Mouse (Mus musculus) c-Kit-positive CD71-positive TER-119-negative erythroid progenitor cells, embryonic 14.5 days (primary cell): ENCODE measurements at regions not wholly inside any gene's neighbourhood (a gene's known extent, or its start where the extent isn't known, plus 50 kb on each side); places are given as distances from the start of the nearest gene placed in this dataset.

Source experiments
- DNase-seq: peaks from one replicate; pipeline ENCODE4 v3.0.0-alpha.2; 2013; ENCODE audit warnings: low read depth

DNA sequence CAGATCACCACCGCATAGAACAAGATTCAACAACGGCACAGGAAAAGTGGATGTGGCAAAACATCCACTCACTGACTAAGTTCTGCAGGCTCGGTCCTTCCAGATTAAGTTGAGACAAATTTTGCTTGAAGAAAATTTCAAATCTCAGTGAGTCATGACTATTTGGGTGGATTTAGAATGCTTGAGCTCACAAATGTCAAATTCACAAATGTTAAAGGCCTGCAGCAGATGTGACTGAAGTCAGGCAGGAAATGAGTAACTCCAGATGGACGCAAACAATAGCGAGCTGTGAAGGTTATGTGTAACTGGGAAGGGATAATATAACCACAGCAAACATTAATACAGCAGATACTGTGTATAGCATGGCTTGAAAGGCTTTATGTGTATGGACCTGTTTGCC is 198.5 kb upstream of the Zbtb20 start:
- DNase-seq, result no peak

DNA sequence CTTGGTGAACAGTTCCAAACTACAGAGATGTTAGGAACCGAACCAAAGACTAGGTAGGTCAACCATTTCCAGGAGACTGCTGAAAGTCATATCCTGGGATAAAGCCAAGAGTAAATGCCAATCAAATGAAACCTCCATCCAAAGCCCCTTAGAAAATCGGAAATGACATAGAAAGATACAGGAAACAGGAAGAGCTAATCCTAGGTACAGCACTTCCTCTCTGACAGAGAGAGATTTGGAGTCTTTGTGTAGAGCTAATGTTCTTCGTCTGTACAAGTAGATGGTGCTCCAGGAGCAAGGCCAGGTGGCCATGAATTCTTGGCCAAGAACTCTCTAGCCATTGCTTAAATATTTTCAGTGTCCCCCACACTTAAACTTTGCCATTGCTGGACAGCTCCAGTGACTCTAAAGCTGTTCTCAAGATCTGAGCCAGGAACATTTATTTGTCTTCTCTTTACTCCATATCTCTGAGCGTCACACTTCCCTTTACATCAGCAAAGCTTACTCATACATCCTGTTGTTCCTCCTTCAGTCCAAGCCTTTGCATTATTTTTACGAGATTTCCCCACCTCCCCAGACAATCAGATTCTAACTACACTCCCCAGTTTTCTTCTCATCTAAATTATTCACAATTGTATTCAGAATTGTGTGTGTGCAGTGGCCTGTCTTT is 199.1 kb upstream of the Zbtb20 start:
- DNase-seq, result no peak

DNA sequence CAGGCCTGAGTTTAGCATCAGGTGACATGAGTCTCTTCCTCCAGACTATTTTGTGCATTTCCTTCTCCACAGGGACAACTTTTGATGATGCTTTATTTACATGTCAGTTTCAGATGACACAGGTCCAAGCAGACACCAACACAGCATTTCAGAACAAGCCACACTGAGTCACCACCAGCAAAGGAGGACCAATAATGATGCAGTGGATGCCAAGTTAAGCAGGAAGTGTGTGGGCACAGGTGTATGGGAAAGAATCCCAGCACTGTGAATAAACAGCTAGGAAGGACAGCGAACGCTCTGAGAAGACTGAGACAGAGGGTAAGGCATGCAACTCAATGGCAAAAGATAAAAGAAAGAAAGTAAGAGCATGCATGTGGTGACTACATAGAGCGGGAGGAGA is 200.7 kb upstream of the Zbtb20 start:
- no peak for DNase-seq

DNA sequence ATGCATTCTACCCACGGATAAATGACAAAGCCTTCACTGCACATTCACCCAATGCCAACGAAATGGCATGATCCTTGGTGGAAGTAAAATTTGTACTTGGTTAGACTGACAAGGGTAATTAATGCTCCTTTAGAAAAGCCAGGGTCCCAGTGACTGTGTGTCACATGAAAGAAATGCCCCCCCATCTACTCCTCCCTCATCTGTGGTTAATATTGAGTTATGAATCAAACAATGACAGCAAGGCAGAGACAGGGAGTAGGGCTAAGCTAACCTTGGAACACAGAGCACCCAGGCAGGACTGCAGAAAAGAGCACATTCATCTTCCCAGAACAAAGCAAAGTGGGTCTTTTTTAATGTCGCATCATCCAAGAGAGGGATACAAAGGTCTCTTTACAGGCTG is 209.1 kb upstream of the Zbtb20 start:
- DNase-seq, result no peak

DNA sequence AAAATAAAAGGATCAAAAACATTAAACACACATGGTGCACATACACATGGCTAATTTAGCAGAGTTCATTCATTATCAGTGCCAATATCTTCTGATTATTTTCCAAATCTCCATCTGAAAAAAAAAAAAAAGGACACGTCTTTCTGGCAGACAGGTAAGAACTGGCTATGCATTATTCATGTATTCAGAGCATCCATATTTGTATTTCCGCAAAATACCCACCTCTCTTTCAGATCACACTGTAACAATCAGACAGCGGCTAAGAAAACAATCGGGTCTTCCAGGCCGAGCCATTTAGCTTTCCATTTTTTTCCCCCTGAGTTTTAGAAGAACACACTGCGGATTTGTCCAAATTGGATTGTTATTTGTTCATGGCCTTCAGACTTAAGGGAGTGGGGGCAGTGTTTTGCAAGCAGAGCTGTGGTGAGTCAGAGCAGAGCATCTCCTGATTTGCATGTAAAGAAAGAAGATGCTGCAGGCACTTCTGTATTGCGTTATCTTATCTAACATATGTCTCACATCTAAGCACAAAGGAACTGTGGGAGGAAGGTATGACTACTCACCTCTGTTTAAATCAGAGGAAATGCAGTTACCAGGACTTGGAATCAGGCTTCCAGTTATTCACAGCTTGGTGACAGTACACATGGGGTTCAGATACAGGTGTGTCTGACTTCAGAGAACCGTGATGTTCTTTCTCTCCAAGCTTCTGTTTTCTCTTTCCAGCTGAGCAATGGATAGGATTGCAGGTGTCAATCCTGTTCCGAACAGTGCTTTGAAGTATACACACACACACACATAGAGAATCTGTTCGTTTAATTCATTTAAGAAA is 223.6 kb upstream of the Zbtb20 start:
- DNase-seq, result no peak

DNA sequence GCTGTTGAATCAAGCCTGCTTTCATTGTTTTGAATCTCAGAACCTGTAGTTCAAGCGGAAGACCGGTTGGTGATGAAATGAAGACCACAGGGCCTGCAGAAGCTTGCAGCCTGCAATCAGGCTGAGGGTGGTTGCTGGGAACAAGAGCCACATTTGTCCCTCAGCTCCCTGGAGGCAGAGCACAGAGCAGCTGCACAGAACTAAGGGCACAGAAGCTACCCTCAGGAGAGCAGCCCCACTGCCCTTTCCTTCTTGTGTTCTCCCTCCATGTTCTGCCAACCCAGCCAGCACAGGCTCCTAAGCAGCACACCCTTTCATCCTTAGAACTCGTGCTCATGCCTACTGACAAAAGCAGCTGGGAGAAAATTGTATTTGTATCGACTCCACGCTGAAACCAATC is 225.9 kb upstream of the Zbtb20 start:
- DNase-seq, result no peak

DNA sequence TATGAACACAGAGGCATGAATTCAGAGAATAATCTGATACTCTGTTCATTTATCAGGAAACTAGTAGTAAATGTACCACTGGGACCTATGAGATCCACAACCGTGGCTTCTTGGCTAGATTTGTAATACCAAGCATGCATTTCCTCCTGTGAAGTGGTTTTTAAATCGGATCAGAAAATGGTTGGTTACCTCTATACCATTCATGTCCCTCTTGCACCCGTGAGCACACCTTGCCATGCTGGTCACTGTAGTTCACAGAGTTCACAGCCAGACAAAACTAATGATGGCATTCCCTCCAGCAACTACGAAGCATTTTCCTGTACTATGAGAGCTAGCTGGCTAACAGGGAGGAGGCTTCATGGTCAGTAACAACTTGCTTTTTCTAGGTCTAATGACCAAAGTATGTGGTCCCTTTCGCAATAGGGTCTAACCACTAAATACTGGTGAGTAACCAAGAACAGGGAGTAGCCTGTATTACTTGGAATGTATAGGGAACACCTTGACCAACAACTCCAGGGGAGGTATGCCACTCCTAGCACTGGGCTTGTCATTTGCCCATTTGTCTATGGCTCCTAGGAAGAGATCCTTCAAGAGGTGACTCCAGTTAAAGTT is 227.0 kb upstream of the Zbtb20 start:
- no peak for DNase-seq

DNA sequence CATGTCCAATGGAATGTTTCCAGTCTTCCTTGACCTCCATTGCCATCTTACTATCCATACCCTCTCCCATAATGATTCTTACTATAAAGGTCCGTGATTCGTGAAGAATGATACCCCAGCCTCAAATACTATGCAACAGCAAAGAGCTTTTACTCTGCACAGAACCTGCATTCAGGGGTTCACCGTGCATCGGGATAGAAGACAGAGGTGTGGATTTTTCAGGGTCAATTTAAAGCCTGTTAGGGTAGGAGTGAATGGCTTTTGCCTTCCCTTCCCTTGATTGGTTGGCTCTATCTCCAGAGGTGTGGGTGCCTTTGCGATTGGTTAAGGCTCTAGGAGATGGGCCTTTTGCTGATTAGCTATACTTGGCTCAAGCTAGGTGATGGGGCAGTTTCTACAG is 227.9 kb upstream of the Zbtb20 start:
- no peak for DNase-seq

DNA sequence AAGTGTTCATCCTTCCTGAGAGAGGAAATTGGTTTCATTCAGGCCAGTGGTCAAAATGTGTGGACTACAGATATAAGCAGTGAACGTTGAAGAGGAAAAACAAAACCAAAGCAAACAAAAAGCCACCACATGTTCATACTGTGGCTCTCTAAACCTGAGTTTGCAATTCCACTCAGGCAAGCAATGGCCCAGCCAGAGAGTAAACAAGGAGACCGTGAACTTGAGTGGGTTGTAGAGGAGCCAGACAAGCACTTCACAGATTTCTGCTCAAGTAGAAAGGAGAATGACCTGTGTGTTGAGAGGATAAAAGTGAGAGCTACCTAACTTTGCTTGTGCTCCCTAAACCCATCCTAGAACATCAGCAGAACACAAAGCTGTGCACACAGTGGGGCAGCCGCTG is 239.9 kb upstream of the Zbtb20 start:
- no peak for DNase-seq

DNA sequence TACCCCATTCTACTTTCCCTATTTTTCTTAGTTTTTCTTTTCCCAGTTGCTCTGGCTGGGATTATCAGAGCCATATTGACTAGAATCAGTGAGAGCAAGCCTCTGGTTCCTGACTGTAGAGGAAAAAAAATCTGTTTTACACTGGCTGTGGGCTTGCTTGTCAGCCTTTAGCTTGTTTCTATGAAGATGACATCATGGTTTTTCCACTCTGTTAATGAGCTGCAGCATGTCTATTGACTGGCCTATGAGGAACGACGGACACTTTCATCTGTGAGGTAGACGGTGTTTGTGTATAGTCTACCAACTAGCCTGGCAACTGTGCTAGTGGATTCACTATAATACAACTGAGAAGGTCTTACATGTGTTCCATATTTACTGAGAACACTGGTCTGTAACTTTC is 248.0 kb upstream of the Zbtb20 start:
- no peak for DNase-seq

DNA sequence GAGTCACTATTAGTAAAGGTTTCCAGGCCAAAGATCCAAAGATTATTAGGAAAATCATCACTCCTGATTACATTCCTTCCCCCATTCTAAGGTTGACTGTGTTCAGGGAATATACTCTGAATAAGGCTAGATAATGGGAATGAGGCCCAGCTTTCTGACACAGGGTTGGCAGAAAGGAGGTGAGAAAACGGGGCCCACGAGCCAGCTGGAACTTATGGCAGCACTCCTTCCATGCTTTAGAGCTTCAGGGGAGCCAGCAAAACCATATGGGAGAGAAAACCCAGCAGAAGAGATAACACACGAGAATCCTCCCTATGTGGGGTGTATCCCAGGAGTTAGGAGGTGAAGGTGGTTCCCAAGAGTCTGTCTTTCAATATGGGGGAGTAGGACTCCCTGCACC is 259.8 kb upstream of the Zbtb20 start:
- no peak for DNase-seq

DNA sequence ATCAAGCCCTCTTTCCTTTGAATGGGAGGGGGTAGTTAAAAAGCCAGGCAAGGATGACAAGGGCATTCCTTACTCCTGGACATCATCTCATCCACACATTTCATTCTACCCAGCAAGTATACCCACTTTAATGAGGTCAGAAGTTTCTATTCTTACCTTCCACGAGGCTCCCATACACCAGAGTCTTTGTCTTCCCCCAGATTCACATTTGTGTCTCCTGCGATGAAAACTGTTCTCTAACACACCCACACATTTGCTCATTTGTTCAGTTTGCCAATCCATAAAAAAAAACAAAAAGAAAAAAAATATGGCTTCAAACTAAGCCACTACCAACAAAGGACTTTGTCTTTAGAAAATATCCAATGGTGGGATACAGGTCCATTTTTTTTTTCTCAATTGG is 263.7 kb upstream of the Zbtb20 start:
- no peak for DNase-seq

DNA sequence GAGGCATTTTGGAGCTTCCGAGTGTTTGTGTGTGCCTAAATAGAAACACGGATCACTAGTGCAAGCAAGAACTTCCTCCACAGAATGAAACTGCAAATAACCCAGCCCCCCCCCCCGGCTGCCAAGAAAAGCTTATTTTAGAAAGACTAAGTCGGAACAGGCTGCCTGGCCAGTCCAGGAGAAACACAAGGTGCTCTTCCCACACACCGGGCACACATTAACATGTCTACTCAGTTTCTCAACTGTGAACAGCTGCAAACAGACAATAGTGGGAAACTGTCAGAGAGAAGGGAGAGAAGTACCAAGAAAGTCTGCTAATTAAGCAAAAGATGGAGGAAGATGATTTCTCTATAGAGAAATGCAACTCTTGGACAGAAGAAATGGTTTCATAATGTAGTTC is 267.3 kb upstream of the Zbtb20 start:
- DNase-seq, result no peak

DNA sequence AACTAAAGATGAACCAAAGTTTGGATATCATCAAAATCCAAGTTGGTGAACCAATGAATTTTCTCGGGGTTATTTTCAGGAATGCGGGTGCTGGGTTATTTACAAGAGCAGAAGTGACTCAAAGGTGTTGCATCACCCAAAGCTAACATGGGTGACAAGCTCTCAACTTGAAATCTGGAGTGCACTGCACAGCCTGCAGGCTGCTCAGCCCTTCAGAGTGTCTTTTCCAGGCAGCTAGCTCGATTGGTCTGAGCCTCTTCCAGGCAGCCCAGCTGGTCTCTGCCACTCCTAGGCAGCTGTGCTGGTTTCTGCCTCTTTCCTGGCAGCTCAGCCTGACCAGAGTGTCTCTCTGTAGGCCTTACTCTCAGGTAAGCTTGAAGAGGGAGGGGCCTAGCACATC is 251.9 kb upstream of the Gap43 start:
- DNase-seq, result no peak

DNA sequence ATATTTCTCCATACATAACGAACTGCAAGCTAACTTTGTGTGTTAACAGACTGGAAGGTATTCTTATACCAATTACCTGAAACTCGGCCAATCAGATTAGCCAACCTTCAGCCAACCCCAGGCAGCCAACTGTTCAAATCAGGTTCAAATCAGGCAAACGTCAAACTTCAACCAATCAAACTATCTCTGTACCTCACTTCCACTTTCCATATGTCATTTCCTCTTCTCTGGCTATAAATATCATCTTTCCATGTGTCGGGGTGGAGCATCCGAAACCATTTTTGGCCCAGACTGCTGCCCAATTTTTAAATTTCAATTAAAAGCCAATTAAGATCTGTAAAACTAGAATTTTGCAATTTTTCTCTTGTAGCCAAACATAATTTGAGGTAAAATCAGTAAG is 251.1 kb upstream of the Gap43 start:
- no peak for DNase-seq

DNA sequence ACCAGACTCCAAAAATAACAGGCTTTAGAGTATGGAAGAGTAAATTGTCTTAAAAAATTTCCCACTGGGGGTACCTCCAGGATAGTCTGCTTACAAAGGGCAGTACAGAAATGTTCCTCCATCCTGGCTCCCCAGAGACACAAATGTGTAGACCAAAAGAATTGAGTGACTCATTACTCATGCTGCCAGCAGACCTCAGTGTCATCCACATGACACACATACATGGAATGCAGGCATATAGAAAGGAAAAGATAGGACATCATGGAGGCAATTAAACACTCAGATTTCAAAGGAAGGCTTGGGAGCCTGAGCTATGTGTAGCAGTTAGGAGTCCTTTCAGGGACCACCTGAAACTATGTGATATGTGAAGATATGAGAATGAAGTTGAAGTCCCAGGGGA is 245.7 kb upstream of the Gap43 start:
- no peak for DNase-seq

DNA sequence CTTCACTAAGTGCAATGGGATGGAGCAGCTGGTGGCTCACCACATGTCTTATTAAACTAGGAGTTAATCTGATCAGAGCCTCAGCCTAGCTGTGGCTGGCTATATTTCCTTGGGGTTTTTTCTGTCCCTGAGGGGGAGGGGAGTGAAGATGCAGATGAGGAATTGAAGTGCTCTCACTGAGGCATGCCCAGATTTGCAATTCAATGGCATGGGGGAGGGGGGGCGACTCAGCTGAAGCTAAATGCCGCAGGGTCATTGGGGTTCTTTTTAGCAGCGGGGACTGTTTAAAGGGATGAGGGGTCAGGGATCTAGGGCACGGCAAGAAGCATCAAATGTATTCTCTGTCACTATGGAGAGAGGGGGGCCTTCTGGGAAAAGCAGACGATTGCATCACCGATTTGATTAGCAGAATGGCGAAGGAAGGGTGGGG is 235.1 kb upstream of the Gap43 start:
- no peak for DNase-seq

DNA sequence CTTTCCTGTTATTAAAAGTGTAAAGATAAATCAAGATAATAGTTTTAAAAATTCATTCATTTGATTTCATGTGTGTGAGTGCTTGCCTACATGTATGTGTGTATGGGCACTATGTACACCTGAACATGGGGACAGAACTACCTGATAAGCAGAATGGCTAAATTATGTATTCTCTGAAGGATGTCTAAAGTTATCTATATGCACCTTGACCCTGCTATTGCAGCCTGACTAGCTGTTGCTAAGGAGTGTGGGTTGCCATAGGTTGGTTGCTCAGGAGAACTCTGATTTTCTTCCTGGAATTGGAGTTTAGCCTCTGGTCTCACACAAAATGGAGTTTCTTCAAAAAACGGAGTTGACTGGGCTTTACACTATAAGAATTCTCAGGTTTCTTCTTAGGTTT is 234.5 kb upstream of the Gap43 start:
- no peak for DNase-seq

DNA sequence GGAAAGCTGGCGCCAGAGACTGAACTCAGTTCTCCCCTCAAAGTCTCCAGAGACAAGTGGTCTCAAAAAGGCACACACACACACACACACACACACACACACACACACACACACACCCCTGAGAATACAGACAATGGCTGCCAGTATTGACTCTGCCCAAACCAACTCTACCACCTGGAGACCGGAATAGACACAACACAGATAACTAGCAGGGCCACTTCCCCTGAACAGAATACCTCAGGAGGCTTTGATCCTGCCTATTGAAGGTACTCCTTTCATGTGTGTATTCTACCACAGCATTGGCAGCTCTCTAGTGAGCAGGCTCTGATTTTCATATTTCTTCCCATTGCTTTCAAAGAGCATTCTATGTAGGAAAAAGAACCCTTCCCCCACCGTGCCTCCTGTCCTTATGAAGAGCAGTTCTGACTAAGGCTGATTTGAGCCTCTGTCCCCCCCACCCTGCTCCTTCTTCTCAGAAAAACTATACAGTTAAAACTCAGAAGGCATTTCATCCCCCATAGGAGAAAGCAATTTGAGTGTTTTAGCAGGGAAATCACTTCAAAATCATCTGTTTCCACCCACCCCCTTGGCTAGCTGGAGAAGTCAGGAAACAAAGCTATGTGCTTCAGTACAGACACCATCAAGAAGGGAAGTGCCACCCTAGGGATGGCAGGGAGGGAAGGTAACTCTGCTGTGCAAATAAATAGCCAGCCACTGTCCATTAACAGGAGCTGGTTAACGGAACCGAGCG is 230.0 kb upstream of the Gap43 start:
- no peak for DNase-seq

DNA sequence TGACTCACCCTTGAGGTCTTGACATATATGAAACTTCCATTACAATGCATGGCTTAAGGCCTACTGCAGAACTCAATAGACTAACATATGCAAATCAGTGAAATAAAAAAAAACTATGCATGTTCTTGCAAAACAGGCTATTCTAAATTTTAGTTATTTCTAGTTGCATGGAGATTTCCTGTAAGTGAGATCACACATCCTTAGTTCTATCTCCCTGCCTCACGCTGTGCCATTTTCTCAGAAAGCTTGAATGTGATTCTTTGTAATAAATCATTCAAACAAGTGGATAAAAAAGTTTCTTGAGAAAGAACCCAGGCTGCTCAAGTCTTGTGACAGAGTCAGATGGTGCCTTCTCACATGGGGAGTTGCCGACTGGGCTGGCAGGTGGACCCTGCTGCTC is 228.9 kb upstream of the Gap43 start:
- no peak for DNase-seq

DNA sequence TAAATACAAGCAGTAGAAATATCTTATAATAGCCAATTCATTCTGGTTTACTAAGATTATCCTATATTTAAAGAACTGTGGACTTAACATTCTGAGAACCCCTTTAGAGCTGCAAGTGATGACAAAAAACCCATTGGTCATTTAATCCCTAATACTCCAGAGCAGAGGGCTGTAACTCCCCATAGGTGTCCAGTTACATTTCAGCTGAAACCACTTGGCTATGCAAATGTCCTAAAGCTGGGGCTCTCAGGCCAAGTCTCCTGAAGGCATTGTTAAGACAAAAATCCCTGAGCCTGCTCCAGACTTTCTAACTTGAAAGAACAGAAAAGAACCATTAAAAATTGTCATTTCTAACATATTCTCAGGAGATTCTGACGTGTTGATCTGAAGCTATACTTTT is 209.1 kb upstream of the Gap43 start:
- no peak for DNase-seq

DNA sequence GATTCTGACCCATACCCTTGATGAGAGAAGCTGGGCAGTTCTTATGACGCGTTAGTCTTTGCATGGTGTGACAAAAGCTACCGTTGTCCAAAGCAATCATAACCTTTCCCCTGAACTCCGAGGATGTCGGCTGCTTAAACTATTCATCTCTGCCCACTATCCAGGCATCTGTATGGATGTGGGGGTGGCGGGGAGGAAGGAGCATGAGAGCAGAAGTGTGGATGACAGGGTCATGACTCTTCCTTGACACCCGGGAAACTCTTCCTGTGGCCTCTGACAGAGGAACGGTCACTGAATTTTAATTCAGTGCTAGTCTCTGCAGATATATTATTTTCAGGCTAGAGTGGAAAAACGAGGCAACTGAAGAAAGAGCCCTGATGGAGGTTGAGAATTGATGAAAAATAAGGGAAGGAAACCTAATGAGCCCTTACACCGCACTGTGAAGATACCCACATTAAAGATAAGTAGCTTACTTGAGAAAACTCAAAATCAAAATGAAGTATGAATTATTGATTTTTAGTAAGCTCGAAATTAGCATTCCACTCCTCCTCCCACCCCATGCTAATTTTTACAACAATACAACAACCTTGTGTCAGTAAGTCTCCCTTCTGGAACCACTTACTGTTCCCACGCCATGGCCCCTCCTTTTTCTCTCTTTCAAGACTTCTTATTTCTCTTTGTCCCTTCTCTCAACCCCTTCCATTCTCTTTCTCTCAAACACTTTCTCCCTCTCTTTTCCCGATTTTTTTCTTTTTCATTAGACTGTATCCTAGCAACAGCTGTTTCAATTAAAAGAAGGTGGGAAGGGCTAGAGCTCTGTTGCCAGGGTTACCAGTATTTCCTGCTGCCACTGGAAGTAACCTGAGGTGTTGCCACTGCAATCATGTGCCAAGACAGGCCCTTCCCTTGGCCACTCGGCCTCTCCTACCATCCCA is 206.0 kb upstream of the Gap43 start:
- no peak for DNase-seq
